Mouse (Mus musculus) urinary bladder, adult 2 months (tissue): ENCODE results near the gene Thumpd2. TPM values are rescaled to one million over a fixed set of nuclear protein-coding genes. Genes with fewer than 3 reads are reported as not detected.

Experiments used
- polyA plus RNA-seq: library from polyadenylated mRNA; depleted of rRNA; stranded (reverse); fragments of >200 nt; gene quantifications from 2 replicates; pipeline ENCODE4 v1.2.3, GENCODE M21; 2012; rRNA removed

Thumpd2 gene
- polyA plus RNA-seq, 1 experiment, result 5.0 TPM

Other genes starting within 250 kb of the Thumpd2 start
- 0.62 and 0.90 TPM in 2 replicates for gene Tmem178, start 120.5 kb downstream of the Thumpd2 start, polyA plus RNA-seq